Mouse (Mus musculus) heart, embryonic 11.5 days (tissue): ENCODE results near the gene Lcor. TPM values are rescaled to one million over a fixed set of nuclear protein-coding genes. Genes with fewer than 3 reads are reported as not detected.

ENCODE experiments used
- ATAC-seq: fragments of 200-750 bp; cut with Nextera tagmentation; replicated peaks from 2 replicates; pipeline ENCODE4 v1.8.0; 2017; ENCODE audit warnings: moderate library complexity; ENCODE audit not compliant: insufficient number of reproducible peaks, low FRiP score, low TSS enrichment
- H3K27ac ChIP-seq: fragments of 300-500 bp; sonication (generic); 2 replicates; pipeline ENCODE4 v1.5.1; 2014; ENCODE audit warnings: mild to moderate bottlenecking, low read depth, low read length
- H3K27me3 ChIP-seq: fragments of 300-500 bp; sonication (generic); 2 replicates; pipeline ENCODE4 v1.6.1; 2014; ENCODE audit warnings: mild to moderate bottlenecking, low read length, mixed read lengths; ENCODE audit not compliant: control insufficient read depth, insufficient read depth
- H3K36me3 ChIP-seq: fragments of 300-500 bp; sonication (generic); 2 replicates; pipeline ENCODE4 v1.6.1; 2014; ENCODE audit warnings: mild to moderate bottlenecking, low read length, moderate library complexity, mixed read lengths; ENCODE audit not compliant: control insufficient read depth, insufficient read depth
- H3K4me1 ChIP-seq: fragments of 300-500 bp; sonication (generic); 2 replicates; pipeline ENCODE4 v1.6.1; 2014; ENCODE audit warnings: low read length; ENCODE audit not compliant: control insufficient read depth, insufficient read depth
- H3K4me2 ChIP-seq: fragments of 300-500 bp; sonication (generic); 2 replicates; pipeline ENCODE4 v1.6.1; 2014; ENCODE audit warnings: mild to moderate bottlenecking, moderate library complexity
- H3K4me3 ChIP-seq: fragments of 300-500 bp; sonication (generic); 2 replicates; pipeline ENCODE4 v1.5.1; 2014; ENCODE audit warnings: low read depth, low read length
- H3K9ac ChIP-seq: fragments of 300-500 bp; sonication (generic); 2 replicates; pipeline ENCODE4 v1.6.1; 2014; ENCODE audit warnings: mild to moderate bottlenecking, low read depth, low read length, moderate library complexity
- H3K9me3 ChIP-seq: fragments of 300-500 bp; sonication (generic); replicated peaks from 2 replicates; pipeline ENCODE4 v1.6.1; 2016; ENCODE audit warnings: low read length; ENCODE audit not compliant: control insufficient read depth
- WGBS: fragments of 180-500 bp; shearing (Covaris S2); extraction: QIAGEN DNeasy Blood & Tissue Kit; methylation state at CpG from one replicate; pipeline ENCODE4 v1.1.7; 2014; ENCODE audit not compliant: insufficient replicate concordance; 5-methylcytosine and 5-hydroxymethylcytosine counted together
- polyA plus RNA-seq: library from polyadenylated mRNA; unstranded; fragments of >200 nt; fragmentation: Nextera tagmentation; extraction: Ambion mirVana; gene quantifications from 2 replicates; pipeline ENCODE4 v1.2.1, GENCODE M21; 2014

The Lcor gene
- polyA plus RNA-seq, 1 experiment from 2014 or later: 16.3 TPM

DNA sequence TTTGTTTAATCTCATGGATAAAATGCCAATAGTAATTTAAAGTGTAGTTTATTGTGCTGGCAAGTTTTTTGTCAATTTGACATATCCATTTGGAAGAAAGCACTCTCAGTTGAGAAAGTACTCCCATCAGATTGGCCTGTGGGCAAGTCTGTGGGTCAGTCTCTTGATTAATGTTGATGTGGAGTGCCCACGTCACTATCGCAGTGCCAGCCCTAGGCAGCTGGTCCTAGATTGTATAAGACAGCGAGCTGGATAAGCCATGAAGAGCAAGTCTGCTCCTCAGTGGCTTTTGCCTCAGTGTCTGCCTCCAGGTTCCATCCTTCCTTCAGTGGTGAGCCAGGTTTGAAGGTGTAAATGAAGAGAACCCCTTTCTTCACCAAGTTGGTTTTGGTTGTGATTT, 34.6 kb downstream of the Lcor start:
- H3K4me2 ChIP-seq: no peak overlapping the region
- H3K9ac ChIP-seq: no peak overlapping the region
- H3K9me3 ChIP-seq: no peaks in the 10 kb centered on the region
- no peak overlapping the region for H3K4me3 ChIP-seq
- no peaks in the 10 kb centered on the region for H3K36me3 ChIP-seq
- no peak overlapping the region for H3K27ac ChIP-seq
- H3K27me3 ChIP-seq: no peaks in the 10 kb centered on the region
- peaks cover 4% of the 10 kb centered on the region; the same call in 1 of the 2 replicates for H3K4me1 ChIP-seq
- ATAC-seq: no peak
- WGBS: 91% methylated on average over 3 of the region's 3 CpGs

DNA sequence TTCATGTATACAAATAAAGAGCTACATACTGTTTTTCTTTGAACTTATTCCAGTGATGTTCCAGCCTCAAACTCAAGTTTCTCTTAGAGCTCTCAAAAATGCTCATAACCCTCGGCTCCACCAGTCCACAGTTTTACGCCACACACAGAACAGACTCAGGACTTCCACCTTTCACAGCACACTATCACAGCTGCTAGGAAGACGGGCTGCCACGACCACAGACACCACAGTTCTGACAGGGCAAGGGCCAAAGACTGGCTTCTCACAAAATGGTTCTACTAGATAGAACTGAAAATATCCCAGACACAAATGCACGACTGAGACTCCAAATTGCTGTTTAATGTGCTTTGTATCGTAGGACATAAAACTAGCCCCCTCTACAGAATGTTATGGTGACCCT, 36.7 kb downstream of the Lcor start:
- H3K4me3 ChIP-seq: no peak overlapping the region
- H3K9me3 ChIP-seq: no peaks in the 10 kb centered on the region
- no peak for ATAC-seq
- H3K27ac ChIP-seq: no peak overlapping the region
- H3K9ac ChIP-seq: no peak overlapping the region
- WGBS: 82% methylated on average over 6 of the region's 6 CpGs
- H3K4me1 ChIP-seq: peaks cover 18% of the 10 kb centered on the region
- H3K27me3 ChIP-seq: no peaks in the 10 kb centered on the region
- no peak overlapping the region for H3K4me2 ChIP-seq
- no peaks in the 10 kb centered on the region for H3K36me3 ChIP-seq

DNA sequence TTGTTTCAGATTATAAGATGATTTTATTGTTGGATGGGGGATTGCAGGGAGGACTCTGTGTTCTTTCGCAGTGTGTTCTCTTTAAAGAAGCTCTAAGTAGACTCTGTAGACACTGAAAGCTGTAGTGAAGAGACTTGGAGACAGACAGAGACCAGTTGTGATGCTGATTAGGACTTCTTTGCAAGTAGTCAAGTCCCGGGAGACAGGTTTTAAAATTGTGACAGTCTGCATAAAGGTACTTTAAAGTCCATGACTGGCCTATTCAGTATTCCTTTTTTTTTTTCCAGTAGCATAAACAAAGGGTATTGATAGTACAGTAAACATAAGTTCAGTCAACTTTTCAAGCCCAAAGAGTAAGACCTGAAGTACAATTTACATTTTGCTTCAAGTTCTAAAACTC, 39.8 kb downstream of the Lcor start:
- Histone ChIP-seq H3K27ac (no peak overlapping the region), H3K36me3 (no peaks in the 10 kb centered on the region), H3K4me1 (peaks cover 20% of the 10 kb centered on the region), H3K4me2 (no peak overlapping the region), H3K4me3 (no peak overlapping the region), H3K27me3 (no peaks in the 10 kb centered on the region), H3K9me3 (no peaks in the 10 kb centered on the region), H3K9ac (no peak overlapping the region)
- 61% methylated on average over 2 of the region's 2 CpGs for WGBS
- no peak for ATAC-seq

DNA sequence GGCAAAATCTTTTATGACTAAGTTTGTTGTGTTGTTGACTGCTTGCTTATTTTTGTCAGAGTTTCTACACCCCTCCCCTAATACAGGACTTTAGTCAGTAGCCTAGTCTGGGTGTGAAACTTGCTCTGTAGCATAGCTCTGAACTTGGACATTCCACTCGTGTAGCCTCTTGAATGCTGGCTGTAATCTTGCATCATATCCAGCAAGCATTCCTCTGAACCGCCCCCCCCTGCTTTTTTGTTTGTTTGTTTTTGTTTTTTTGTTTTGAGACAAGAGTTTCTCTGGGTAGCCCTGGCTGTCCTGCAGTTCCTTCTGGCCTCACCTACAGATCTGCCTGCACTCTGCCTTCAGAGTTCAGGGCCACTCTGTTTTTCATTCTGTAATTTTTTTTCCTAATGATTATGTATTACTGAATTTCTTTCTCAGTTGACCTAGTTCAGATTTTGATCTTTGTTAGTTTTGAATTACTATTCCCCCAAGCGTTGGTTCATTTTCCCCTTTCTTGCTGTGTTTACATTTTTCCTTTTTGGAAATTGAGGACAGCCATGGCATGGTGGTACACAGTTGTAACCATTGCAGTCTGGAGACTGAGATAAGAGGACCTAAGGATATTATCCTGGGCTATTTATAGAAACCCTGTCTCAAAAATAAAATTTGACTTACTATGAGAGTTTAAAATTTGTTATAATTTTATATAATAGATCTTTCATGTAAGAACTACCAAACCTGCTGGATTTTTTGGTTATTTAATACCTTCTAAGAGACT, 41.5 kb downstream of the Lcor start:
- WGBS: 51% methylated on average over 3 of the region's 3 CpGs
- Histone ChIP-seq H3K4me2 (no peak overlapping the region), H3K27ac (no peak overlapping the region), H3K4me1 (peaks cover 20% of the 10 kb centered on the region), H3K9ac (no peak overlapping the region), H3K4me3 (no peak overlapping the region), H3K36me3 (no peaks in the 10 kb centered on the region), H3K27me3 (no peaks in the 10 kb centered on the region), H3K9me3 (no peaks in the 10 kb centered on the region)
- ATAC-seq: no peak

DNA sequence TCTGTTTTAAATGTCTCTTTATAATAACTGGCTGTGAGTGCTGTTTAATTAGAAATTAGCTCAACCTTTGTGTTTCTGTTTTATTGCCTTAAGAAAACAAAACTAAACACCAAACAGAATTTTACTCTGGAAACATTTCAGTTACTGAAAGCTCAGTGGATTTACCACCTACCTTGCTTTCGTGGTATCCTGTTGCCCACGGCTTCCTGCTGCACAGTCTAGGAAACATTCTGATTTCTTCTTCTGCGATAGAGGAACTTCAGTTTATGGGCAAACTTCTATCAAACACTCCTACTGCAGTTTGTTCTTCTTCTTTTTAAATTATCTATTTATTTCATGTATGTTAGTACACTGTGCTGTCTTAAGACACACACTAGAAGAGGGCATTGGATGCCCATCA, 46.7 kb downstream of the Lcor start:
- Histone ChIP-seq H3K4me3 (no peak overlapping the region), H3K27me3 (no peaks in the 10 kb centered on the region), H3K27ac (no peak overlapping the region), H3K4me2 (no peak overlapping the region), H3K4me1 (peaks cover under 1% of the 10 kb centered on the region), H3K36me3 (no peaks in the 10 kb centered on the region; the same call in 1 of the 2 replicates), H3K9ac (no peak overlapping the region), H3K9me3 (no peaks in the 10 kb centered on the region)
- ATAC-seq: no peak
- WGBS: 90% methylated on average over 3 of the region's 3 CpGs

DNA sequence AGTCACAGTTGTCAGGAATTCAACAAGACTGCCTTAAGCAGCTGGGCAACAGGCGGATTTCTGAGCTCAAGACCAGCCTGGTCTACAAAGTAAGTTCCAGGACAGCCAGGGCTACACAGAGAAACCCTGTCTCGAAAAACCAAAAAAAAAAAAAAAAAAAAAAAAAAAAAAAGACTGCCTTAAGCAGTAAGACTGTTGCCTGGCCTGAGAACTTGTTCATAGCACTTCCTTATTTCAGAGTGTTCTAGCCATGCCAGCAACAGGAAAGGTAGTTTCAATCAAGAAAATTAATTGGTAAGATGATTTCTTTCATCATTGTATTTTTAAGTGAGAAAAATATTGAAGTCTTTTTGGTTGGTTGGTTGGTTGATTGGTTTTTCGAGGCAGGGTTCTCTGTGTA, 51.6 kb downstream of the Lcor start:
- Histone ChIP-seq H3K36me3 (no peaks in the 10 kb centered on the region; the same call in 1 of the 2 replicates), H3K4me2 (no peak overlapping the region), H3K27me3 (no peaks in the 10 kb centered on the region), H3K9me3 (no peaks in the 10 kb centered on the region), H3K9ac (no peak overlapping the region), H3K4me3 (no peak overlapping the region), H3K27ac (no peak overlapping the region), H3K4me1 (no peaks in the 10 kb centered on the region)
- ATAC-seq: no peak
- 90% methylated on average over 3 of the region's 3 CpGs for whole genome bisulfite sequencing

DNA sequence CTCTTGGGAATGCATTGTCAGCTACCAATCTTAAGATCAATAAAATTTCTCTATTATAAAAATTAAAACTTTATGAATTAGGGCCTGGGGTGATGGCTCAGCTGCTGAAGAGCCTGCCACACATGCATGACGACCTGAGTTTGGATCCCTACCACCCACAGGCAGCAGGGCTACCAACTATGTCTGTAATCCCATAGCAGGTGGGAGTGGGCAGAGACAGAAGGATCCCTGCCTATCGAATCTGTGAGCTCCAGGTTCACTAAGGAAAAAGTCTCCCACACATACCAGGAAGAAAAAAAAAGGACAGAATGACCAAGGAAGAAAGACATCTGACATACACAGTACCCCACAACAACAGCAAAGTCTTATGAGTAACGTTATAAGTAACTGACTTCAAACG, 74.5 kb downstream of the Lcor start:
- 82% methylated on average over 4 of the region's 4 CpGs for WGBS

DNA sequence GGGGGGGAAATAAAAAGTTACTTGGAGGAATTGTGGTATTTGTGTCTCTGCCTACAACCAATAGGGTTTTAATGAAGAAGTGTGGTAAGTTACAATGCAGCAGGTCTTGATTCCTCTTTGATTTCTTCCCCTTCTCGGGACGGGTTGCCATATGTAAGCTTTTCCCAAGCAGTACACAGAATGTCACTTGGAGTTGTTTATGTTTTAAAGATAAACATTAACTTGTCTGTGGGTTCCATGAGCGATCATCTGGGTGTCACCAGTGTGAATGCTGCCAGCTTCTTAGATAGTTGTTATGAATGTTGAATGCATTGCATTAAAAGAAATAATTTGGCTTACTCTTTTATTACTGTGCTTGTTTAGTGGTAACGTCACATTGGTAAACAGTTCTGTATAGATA, 75.1 kb downstream of the Lcor start:
- Histone ChIP-seq H3K4me2 (no peak overlapping the region), H3K27me3 (no peaks in the 10 kb centered on the region), H3K36me3 (peaks cover 7% of the 10 kb centered on the region), H3K4me3 (no peak overlapping the region), H3K9me3 (no peaks in the 10 kb centered on the region), H3K9ac (no peak overlapping the region), H3K27ac (no peak overlapping the region), H3K4me1 (no peaks in the 10 kb centered on the region)
- 84% methylated on average over 4 of the region's 4 CpGs for WGBS
- ATAC-seq: no peak

More for the DNA sequence above, 74.5 kb downstream of the Lcor start:
- no peaks in the 10 kb centered on the region for H3K27me3 ChIP-seq
- no peak overlapping the region for H3K4me2 ChIP-seq
- H3K9me3 ChIP-seq: no peaks in the 10 kb centered on the region
- no peak overlapping the region for H3K9ac ChIP-seq
- no peak overlapping the region for H3K27ac ChIP-seq
- ATAC-seq: no peak
- H3K36me3 ChIP-seq: peaks cover 7% of the 10 kb centered on the region
- H3K4me1 ChIP-seq: no peaks in the 10 kb centered on the region
- H3K4me3 ChIP-seq: no peak overlapping the region

DNA sequence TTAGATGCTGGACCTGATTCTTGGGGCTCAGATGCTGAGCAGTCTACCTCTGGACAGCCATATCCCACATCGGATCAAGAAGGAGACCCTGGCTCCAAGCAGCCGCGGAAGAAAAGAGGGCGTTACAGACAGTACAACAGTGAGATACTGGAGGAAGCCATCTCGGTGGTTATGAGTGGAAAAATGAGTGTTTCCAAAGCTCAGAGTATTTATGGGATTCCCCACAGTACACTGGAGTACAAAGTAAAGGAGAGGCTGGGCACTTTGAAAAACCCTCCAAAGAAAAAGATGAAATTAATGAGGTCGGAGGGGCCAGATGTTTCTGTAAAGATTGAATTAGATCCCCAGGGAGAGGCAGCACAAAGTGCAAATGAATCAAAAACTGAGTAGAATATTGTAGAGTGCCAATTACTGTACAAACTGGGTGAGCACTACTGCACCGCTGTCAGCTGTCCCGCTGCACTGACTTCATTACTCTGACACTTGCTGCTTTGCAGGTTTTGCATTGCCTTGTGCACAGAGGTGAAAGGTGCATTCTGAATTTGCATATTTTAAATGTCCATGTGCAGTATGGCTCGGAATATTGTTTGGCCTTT, 76.6 kb downstream of the Lcor start:
- H3K9me3 ChIP-seq: no peaks in the 10 kb centered on the region
- H3K4me3 ChIP-seq: no peak overlapping the region
- no peak overlapping the region for H3K4me2 ChIP-seq
- peaks cover 6% of the 10 kb centered on the region; the same call in 1 of the 2 replicates for H3K4me1 ChIP-seq
- 92% methylated on average over 9 of the region's 9 CpGs for WGBS
- no peaks in the 10 kb centered on the region for H3K27me3 ChIP-seq
- no peak overlapping the region for H3K9ac ChIP-seq
- no peak overlapping the region for H3K27ac ChIP-seq
- peaks cover 7% of the 10 kb centered on the region for H3K36me3 ChIP-seq
- ATAC-seq: no peak
